Mouse (Mus musculus) liver, embryonic 14 days (tissue): ENCODE measurements around the gene Pde2a. TPM values are rescaled to one million over a fixed set of nuclear protein-coding genes. Genes with fewer than 3 reads are reported as not detected.

Experiments
- polyA plus RNA-seq: library from polyadenylated mRNA; depleted of rRNA; stranded (reverse); fragments of >200 nt; gene quantifications from 2 replicates; pipeline ENCODE4 v1.2.3, GENCODE M21; 2012; rRNA removed

Gene Pde2a
- 2.5 and 3.2 TPM in 2 replicates for polyA plus RNA-seq

GRCm38 (mm10) chr7:101421529-101421928, at the start of gene Pde2a:
TSS of gene Pde2a (plus strand) at chr7:101421691.

DNA sequence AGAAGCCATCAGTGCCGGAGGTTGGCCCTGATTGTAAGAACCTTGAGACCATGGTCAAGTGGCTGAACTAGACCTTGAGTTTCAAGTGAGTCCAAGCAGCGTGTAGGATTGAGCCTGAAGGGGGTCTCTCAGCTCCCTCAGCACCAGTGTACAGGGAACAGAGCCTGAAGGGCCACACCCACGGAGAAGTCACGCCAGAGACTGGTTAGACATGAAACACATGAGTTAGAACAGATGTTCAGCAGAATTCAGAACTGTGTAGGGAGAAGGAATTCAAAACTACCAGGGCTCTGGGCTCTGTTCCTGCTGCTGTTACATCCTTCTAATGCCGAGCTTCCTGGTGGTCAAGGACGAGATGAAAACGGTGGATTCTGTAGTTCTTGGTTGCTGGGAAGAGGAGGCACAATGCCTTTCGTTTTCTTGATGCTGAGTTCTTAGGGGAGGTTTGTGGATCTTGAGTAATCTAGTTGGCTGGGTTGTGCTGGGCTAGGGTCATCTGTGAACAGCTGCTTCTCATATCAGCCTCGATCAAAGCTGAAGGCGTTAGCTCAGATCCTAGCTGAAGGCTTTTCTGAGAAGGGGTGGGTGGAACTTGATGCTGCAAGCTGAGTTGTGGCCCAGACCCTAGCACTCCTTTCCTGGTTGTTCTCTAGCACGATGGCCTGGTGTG, 11.1 kb upstream of the Pde2a start, which contains the start of gene Gm45837:
Gene Gm45837 (plus strand): TSS at position 620 of the 670 bp plus-strand sequence.

Other genes with a start within 250 kb of the Pde2a start
- 3.1 and 3.4 TPM in 2 replicates for gene Atg16l2, start 119.4 kb upstream of the Pde2a start, polyA plus RNA-seq
- 68.6 and 72.5 TPM in 2 replicates for gene Stard10, start 104.6 kb upstream of the Pde2a start, polyA plus RNA-seq
- 12.3 and 15.2 TPM in 2 replicates for gene Arap1, start 73.6 kb upstream of the Pde2a start, polyA plus RNA-seq
- not detected in 2 replicates for gene Gm45837, start 10.8 kb upstream of the Pde2a start, polyA plus RNA-seq
- gene Art2b, start 163.9 kb downstream of the Pde2a start, polyA plus RNA-seq = 0.05 and 0.08 TPM in 2 replicates
- 8.3 and 8.9 TPM in 2 replicates for gene Clpb, start 241.9 kb downstream of the Pde2a start, polyA plus RNA-seq